Mouse (Mus musculus) spleen, adult 12 weeks (tissue): Measurements from ENCODE around the gene Mical1.

ENCODE experiments used
- DNase-seq: peaks from one replicate; pipeline ENCODE4 v3.0.0; 2022; ENCODE audit warnings: low spot score

Mical1 gene

DNA sequence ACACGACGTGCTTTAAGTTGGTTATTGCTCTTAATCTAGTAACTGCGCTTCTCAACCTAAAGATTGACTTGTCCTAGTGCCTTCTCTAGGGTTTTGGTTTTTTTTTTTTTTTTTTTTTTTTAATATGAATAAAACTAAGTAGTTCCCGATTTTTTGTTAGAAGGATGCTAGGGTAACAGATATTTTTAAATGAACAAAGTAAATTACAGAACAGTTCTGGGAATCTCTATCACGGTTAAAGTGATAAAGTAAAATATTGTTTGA, 44.2 kb downstream of the Mical1 start:
- no peak for DNase-seq

DNA sequence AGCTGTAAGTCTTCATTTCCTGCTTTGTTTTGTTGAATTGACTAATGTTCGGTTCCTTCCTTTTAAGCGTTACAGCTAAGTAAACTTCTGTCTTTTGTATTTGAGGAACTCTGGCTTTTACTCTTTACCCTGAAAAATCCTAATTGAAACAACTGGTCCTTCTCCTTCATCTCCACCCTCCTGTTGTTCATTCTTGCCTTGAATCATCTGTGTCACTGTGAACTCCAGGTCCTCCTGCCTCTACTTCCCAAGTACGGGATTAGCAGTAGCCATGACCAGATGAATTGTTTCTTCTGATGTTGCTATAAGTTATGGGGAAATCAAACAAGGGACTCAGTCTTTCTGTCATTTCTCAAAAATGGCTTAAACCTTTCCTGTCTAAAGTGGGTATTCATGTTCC, 47.3 kb downstream of the Mical1 start:
- DNase-seq, result no peak

DNA sequence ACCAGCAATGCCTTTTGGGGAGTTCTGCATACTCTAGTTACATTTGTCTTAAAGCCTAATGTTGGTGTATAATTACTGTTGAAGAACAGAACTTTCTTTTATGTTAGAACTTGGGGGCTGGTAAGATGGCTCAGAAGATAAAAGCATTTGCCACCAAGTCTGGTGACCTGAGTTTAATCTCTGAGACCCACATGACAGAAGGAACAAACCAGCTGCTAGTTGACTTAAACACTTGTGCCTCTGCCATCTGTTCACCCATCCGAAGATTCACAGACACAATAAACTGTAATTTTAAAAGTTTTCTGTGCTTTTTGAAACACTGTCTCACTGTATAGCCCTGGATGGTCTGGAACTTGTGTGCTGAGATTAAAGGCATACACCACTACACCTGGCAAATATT, 49.6 kb downstream of the Mical1 start:
- DNase-seq, result no peak

DNA sequence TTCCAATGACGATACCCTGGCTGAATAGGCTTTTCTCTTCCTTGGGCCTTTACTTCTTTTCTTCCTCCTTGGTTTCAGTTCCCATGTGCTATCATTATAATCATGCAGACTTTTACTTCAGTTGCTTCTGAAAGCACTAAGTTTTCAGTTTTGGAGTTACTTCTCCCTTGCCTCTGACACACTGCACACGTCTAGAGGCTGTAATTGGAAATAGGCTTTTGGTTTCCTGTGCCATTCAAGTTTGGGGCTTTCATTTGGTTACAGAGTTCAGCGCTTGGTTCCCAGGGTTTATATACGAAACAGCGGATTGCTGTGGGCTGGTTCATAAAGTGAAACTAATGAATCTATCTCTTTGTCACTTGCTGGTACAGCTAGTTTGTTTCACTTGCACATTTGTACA, 53.9 kb downstream of the Mical1 start:
- no peak for DNase-seq

DNA sequence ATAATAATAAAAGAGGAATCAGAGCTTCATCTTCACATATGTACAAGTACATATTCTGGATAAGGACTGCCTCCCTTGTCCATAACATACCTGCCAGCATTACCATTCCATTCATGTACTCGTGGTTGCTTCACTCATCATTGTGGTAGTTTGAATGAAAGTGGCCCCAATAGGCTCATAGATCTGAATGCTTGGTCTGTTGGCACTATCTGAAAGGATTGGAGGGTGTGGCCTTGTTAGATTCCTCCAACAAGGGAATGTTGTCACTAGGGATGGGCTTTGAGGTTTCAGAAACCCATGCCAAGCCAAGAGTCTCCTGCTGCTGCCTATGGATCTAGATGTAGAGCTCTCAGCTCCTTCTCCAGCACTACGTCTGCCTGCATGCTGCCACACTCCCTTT, 59.9 kb downstream of the Mical1 start:
- DNase-seq, result no peak
